Mouse (Mus musculus): ENCODE results near the gene Gpr85.

Gene Gpr85

DNA sequence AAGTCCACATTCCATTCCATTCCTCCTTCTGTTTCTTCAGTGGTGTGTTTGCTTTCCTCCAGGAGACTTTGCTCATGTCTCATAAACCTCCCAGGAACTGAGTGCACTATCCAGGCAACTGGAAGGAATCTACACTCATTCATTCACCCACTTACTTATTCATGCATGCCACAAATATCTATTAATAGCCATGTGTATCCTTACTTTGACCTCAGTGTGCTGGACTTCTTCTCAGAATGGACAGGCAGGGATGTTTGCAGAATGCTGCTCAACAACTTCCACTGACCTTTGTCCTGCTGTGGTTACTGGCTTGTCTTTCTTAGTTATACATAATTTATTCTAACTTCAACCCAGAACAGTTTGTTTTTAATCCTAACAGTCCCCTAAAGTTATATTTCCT lies 23.1 kb downstream of the Gpr85 start:
- peak; percentile 64 for DNase-seq (ENCODE audit: low spot score)

DNA sequence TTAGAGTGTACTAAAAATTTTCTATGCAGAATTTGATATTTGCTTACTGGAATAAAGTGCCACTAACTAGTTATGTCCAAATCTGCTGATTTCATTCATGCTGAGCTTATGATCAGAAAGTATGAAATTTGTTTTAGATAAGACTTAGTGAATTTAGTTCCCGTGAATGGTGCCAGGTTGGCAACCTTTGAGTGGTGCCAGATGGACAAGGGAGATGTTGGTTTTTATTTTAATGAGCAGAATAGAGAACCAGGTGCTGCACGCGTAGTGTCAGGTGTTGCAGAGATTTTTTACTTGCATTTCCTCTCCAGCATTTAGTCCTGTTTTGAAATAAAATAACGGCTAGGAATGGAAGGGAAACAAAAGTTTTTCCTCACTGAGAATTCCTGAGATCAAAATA lies 27.6 kb downstream of the Gpr85 start:
- no peak for DNase-seq (ENCODE audit: low spot score)

DNA sequence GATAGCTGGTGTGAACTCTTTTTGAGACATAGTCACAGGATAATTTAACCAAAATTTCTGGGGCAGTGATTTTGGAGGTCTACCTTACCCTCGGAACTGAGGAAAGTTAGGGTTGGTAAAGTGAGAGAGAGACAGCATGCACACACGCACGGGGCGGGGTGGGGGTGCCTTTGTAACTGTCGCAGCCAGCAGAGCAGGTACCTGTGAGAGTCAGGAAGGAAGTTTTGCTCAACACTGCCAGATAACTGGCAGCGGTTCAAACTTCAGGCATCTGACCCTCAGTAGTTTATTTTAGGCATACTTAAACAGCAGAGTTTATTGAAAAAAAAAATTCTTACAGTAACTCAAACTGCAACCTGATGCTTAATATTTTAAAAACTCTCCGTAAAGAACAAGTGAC lies 39.7 kb downstream of the Gpr85 start:
- DNase-seq (ENCODE audit: low spot score) = no peak

DNA sequence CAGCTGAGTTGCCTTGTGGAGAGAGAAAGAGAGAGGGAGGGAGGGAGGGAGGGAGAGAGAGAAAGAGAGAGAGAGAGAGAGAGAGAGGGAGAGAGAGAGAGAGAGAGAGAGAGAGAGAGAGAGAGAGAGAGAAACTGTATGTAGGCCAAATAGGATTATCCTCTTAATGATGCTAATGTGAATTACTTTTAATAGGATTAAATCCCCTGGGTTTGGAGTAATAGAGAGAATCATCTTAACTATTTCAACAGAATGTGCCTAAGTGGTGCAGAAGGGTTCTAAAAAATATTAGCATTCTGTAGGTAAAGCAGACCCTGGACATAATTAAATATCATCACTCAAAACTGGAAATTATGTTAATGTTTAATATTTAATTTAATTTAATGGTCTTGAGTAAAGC lies 42.4 kb downstream of the Gpr85 start:
- no peak for DNase-seq (ENCODE audit: low spot score)

All from adipocyte (in vitro differentiated cells).